Mouse (Mus musculus) neural tube, embryonic 11.5 days (tissue): ENCODE measurements around the gene Phf19. TPM values are rescaled to one million over a fixed set of nuclear protein-coding genes. Genes with fewer than 3 reads are reported as not detected.

Source experiments
- ATAC-seq: fragments of 200-750 bp; cut with Nextera tagmentation; 2 replicates; pipeline ENCODE4 v1.8.0; 2017; ENCODE audit warnings: moderate number of reproducible peaks, mild to moderate bottlenecking, moderate TSS enrichment, moderate library complexity; ENCODE audit not compliant: insufficient read depth, low FRiP score, low TSS enrichment
- DNase-seq: peaks from one replicate; pipeline ENCODE4 v3.0.0-alpha.2; 2015; ENCODE audit warnings: low spot score
- H3K27ac ChIP-seq: fragments of 300-500 bp; sonication (generic); 2 replicates; pipeline ENCODE4 v1.5.1; 2014; ENCODE audit warnings: low read depth, mild to moderate bottlenecking, low read length
- H3K27me3 ChIP-seq: fragments of 300-500 bp; sonication (generic); 2 replicates; pipeline ENCODE4 v1.6.1; 2014; ENCODE audit warnings: mild to moderate bottlenecking, low read length, mixed read lengths; ENCODE audit not compliant: control insufficient read depth, insufficient read depth
- H3K36me3 ChIP-seq: fragments of 300-500 bp; sonication (generic); 2 replicates; pipeline ENCODE4 v1.6.1; 2014; ENCODE audit warnings: mild to moderate bottlenecking, low read length, moderate library complexity, mixed read lengths; ENCODE audit not compliant: control insufficient read depth, insufficient read depth
- H3K4me1 ChIP-seq: fragments of 300-500 bp; sonication (generic); 2 replicates; pipeline ENCODE4 v1.6.1; 2014; ENCODE audit warnings: low read length, mixed read lengths; ENCODE audit not compliant: control insufficient read depth, insufficient read depth
- H3K4me2 ChIP-seq: fragments of 300-500 bp; sonication (generic); 2 replicates; pipeline ENCODE4 v1.6.1; 2014; ENCODE audit warnings: low read depth, mild to moderate bottlenecking, moderate library complexity
- H3K4me3 ChIP-seq: fragments of 300-500 bp; sonication (generic); 2 replicates; pipeline ENCODE4 v1.5.1; 2014; ENCODE audit warnings: low read depth, low read length
- H3K9ac ChIP-seq: fragments of 300-500 bp; sonication (generic); 2 replicates; pipeline ENCODE4 v1.6.1; 2014; ENCODE audit warnings: mild to moderate bottlenecking, low read length
- H3K9me3 ChIP-seq: fragments of 300-500 bp; sonication (generic); 2 replicates; pipeline ENCODE4 v1.6.1; 2016; ENCODE audit warnings: low read length; ENCODE audit not compliant: control insufficient read depth
- WGBS: fragments of 180-500 bp; shearing (Covaris S2); extraction: QIAGEN DNeasy Blood & Tissue Kit; methylation state at CpG from one replicate; pipeline ENCODE4 v1.1.7; 2014; 5-methylcytosine and 5-hydroxymethylcytosine counted together
- polyA plus RNA-seq: library from polyadenylated mRNA; unstranded; fragments of >200 nt; fragmentation: Nextera tagmentation; extraction: Ambion mirVana; gene quantifications from 2 replicates; pipeline ENCODE4 v1.2.1, GENCODE M21; 2014

Phf19 gene
- polyA plus RNA-seq, 1 experiment from 2014 or later: 1.9 TPM

GRCm38 (mm10) chr2:34899682-34900081, 14.1 kb downstream of the Phf19 start:
- 83% methylated on average over 11 of the region's 11 CpGs for WGBS
- Histone ChIP-seq H3K4me2 (no peak overlapping the region), H3K9ac (no peak overlapping the region), H3K4me1 (no peaks in the 10 kb centered on the region), H3K36me3 (no peaks in the 10 kb centered on the region), H3K9me3 (no peaks in the 10 kb centered on the region), H3K4me3 (no peak overlapping the region), H3K27ac (no peak overlapping the region), H3K27me3 (no peaks in the 10 kb centered on the region)
- DNase-seq: no peak
- no peak for ATAC-seq

- ATAC-seq: no peak
- H3K36me3 ChIP-seq: no peaks in the 10 kb centered on the region
- no peak overlapping the region for H3K4me3 ChIP-seq
- H3K9me3 ChIP-seq: no peaks in the 10 kb centered on the region
- DNase-seq: peak; percentile 17
- 24% methylated on average over 10 of the region's 10 CpGs for whole genome bisulfite sequencing
- no peaks in the 10 kb centered on the region for H3K4me1 ChIP-seq
- H3K27me3 ChIP-seq: no peaks in the 10 kb centered on the region
- H3K4me2 ChIP-seq: no peak overlapping the region
- no peak overlapping the region for H3K9ac ChIP-seq
- no peak overlapping the region for H3K27ac ChIP-seq
Measured at GRCm38 (mm10) chr2:34897820-34898219, 16.0 kb downstream of the Phf19 start.

- H3K4me1 ChIP-seq: no peaks in the 10 kb centered on the region
- WGBS: 84% methylated on average over 17 of the region's 17 CpGs
Measured at GRCm38 (mm10) chr2:34896821-34897460, 16.9 kb downstream of the Phf19 start.

GRCm38 (mm10) chr2:34895503-34896113, 18.2 kb downstream of the Phf19 start:
- Histone ChIP-seq H3K4me2 (no peak overlapping the region), H3K4me3 (no peak overlapping the region), H3K36me3 (no peaks in the 10 kb centered on the region), H3K4me1 (no peaks in the 10 kb centered on the region), H3K9ac (no peak overlapping the region), H3K27ac (no peak overlapping the region), H3K27me3 (no peaks in the 10 kb centered on the region), H3K9me3 (no peaks in the 10 kb centered on the region)
- 76% methylated on average over 19 of the region's 19 CpGs for WGBS
- DNase-seq (no peak), ATAC-seq (no peak)

More at GRCm38 (mm10) chr2:34896821-34897460, 16.9 kb downstream of the Phf19 start:
- no peak overlapping the region for H3K27ac ChIP-seq
- no peak for DNase-seq
- no peak overlapping the region for H3K4me2 ChIP-seq
- H3K27me3 ChIP-seq: no peaks in the 10 kb centered on the region
- no peak overlapping the region for H3K9ac ChIP-seq
- ATAC-seq: no peak
- no peaks in the 10 kb centered on the region for H3K9me3 ChIP-seq
- no peaks in the 10 kb centered on the region for H3K36me3 ChIP-seq
- H3K4me3 ChIP-seq: no peak overlapping the region

- H3K4me1 ChIP-seq: no peaks in the 10 kb centered on the region
- H3K9me3 ChIP-seq: no peaks in the 10 kb centered on the region
- no peaks in the 10 kb centered on the region for H3K36me3 ChIP-seq
- no peak overlapping the region for H3K4me2 ChIP-seq
- no peak overlapping the region for H3K9ac ChIP-seq
- DNase-seq (no peak), ATAC-seq (no peak)
- no peak overlapping the region for H3K4me3 ChIP-seq
- no peaks in the 10 kb centered on the region for H3K27me3 ChIP-seq
- H3K27ac ChIP-seq: no peak overlapping the region
- WGBS: 77% methylated on average over 5 of the region's 5 CpGs
Measured at GRCm38 (mm10) chr2:34893950-34894349, 19.9 kb downstream of the Phf19 start.

- WGBS: 82% methylated on average over 2 of the region's 2 CpGs
Measured at GRCm38 (mm10) chr2:34884186-34884585, 29.6 kb downstream of the Phf19 start.

GRCm38 (mm10) chr2:34883190-34883589, 30.6 kb downstream of the Phf19 start:
- Histone ChIP-seq H3K36me3 (no peaks in the 10 kb centered on the region), H3K27me3 (no peaks in the 10 kb centered on the region), H3K4me1 (no peaks in the 10 kb centered on the region), H3K4me2 (no peak overlapping the region), H3K9ac (no peak overlapping the region), H3K9me3 (no peaks in the 10 kb centered on the region), H3K4me3 (no peak overlapping the region), H3K27ac (no peak overlapping the region)
- WGBS: 64% methylated on average over 5 of the region's 5 CpGs
- ATAC-seq (no peak), DNase-seq (no peak)

More at GRCm38 (mm10) chr2:34884186-34884585, 29.6 kb downstream of the Phf19 start:
- no peak for ATAC-seq
- H3K4me2 ChIP-seq: no peak overlapping the region
- H3K27me3 ChIP-seq: no peaks in the 10 kb centered on the region
- no peak overlapping the region for H3K9ac ChIP-seq
- no peak overlapping the region for H3K27ac ChIP-seq
- no peaks in the 10 kb centered on the region for H3K36me3 ChIP-seq
- H3K9me3 ChIP-seq: no peaks in the 10 kb centered on the region
- no peak overlapping the region for H3K4me3 ChIP-seq
- no peak for DNase-seq
- H3K4me1 ChIP-seq: no peaks in the 10 kb centered on the region

GRCm38 (mm10) chr2:34882757-34883156, 31.1 kb downstream of the Phf19 start:
- no peaks in the 10 kb centered on the region for H3K4me1 ChIP-seq
- H3K36me3 ChIP-seq: no peaks in the 10 kb centered on the region
- no peak for DNase-seq
- H3K27me3 ChIP-seq: no peaks in the 10 kb centered on the region
- no peak overlapping the region for H3K4me3 ChIP-seq
- no peaks in the 10 kb centered on the region for H3K9me3 ChIP-seq
- 95% methylated on average over 2 of the region's 2 CpGs for WGBS
- H3K4me2 ChIP-seq: no peak overlapping the region
- no peak overlapping the region for H3K27ac ChIP-seq
- no peak overlapping the region for H3K9ac ChIP-seq
- no peak for ATAC-seq

- H3K27ac ChIP-seq: no peak overlapping the region
- peaks cover 1% of the 10 kb centered on the region for H3K27me3 ChIP-seq
- DNase-seq (no peak), ATAC-seq (no peak)
- H3K36me3 ChIP-seq: no peaks in the 10 kb centered on the region
- H3K4me2 ChIP-seq: no peak overlapping the region
- no peak overlapping the region for H3K4me3 ChIP-seq
- no peak overlapping the region for H3K9ac ChIP-seq
- no peaks in the 10 kb centered on the region for H3K4me1 ChIP-seq
- whole genome bisulfite sequencing: 88% methylated on average over 10 of the region's 10 CpGs
- H3K9me3 ChIP-seq: no peaks in the 10 kb centered on the region
Measured at GRCm38 (mm10) chr2:34880054-34880453, 33.8 kb downstream of the Phf19 start.
